Mouse (Mus musculus) liver, embryonic 14.5 days (tissue): Measurements from ENCODE around the gene Atp2b1. TPM values are rescaled to one million over a fixed set of nuclear protein-coding genes. Genes with fewer than 3 reads are reported as not detected.

Source experiments
- ATAC-seq: fragments of 200-750 bp; cut with Nextera tagmentation; 2 replicates; pipeline ENCODE4 v1.8.0; 2017; ENCODE audit warnings: moderate number of reproducible peaks, mild to moderate bottlenecking, moderate library complexity; ENCODE audit not compliant: insufficient read depth
- DNase-seq, 3 experiments: peaks; one replicate each; pipeline ENCODE4 v3.0.0-alpha.2; 2012 to 2013; ENCODE audit warnings: low read depth in 3 of 3, low spot score in 3 of 3
- H3K27ac ChIP-seq: fragments of 300-500 bp; sonication (generic); 2 replicates; pipeline ENCODE4 v1.5.1; 2014; ENCODE audit warnings: moderate library complexity, mild to moderate bottlenecking, control low read depth, inconsistent platforms
- H3K27me3 ChIP-seq: fragments of 300-500 bp; sonication (generic); 2 replicates; pipeline ENCODE4 v1.6.1; 2014; ENCODE audit warnings: mild to moderate bottlenecking, low read length, moderate library complexity; ENCODE audit not compliant: control insufficient read depth, insufficient read depth
- H3K36me3 ChIP-seq: fragments of 300-500 bp; sonication (generic); replicated peaks from 2 replicates; pipeline ENCODE4 v1.6.1; 2014; ENCODE audit warnings: low read depth; ENCODE audit not compliant: control insufficient read depth, insufficient read depth
- H3K4me1 ChIP-seq, 2 experiments: fragments of 200-500 bp in 1 of 2; fragments of 300-500 bp in 1 of 2; sonication (generic) in 1 of 2; replicated peaks; 2 replicates each; pipeline ENCODE4 v1.6.1; 2012 to 2014; ENCODE audit warnings: antibody characterized with exemption in 1 of 2, inconsistent platforms in 1 of 2, low read length in 1 of 2; ENCODE audit not compliant: control insufficient read depth in 2 of 2, insufficient read depth in 2 of 2
- H3K4me2 ChIP-seq: fragments of 300-500 bp; sonication (generic); 2 replicates; pipeline ENCODE4 v1.6.1; 2014; ENCODE audit warnings: low read depth, mild to moderate bottlenecking, control low read depth, moderate library complexity
- H3K4me3 ChIP-seq, 2 experiments: fragments of 200-500 bp in 1 of 2; fragments of 300-500 bp in 1 of 2; sonication (generic) in 1 of 2; 2 replicates each; pipeline ENCODE4 v1.5.1; 2012 to 2014; ENCODE audit warnings: low read depth in 2 of 2, low read length in 2 of 2, mild to moderate bottlenecking in 2 of 2, control low read depth in 1 of 2, inconsistent platforms in 1 of 2, moderate library complexity in 1 of 2; ENCODE audit not compliant: insufficient read depth in 1 of 2
- H3K9ac ChIP-seq: fragments of 300-500 bp; sonication (generic); replicated peaks from 2 replicates; pipeline ENCODE4 v1.6.1; 2014; ENCODE audit warnings: mild to moderate bottlenecking, control low read depth, moderate library complexity
- H3K9me3 ChIP-seq: fragments of 300-500 bp; sonication (generic); 2 replicates; pipeline ENCODE4 v1.6.1; 2016; ENCODE audit warnings: low read length, mixed read lengths; ENCODE audit not compliant: control insufficient read depth
- CTCF ChIP-seq: IDR thresholded peaks from 2 replicates; pipeline ENCODE4 v1.5.1; 2016; ENCODE audit warnings: antibody characterized with exemption, low read depth, control low read depth
- EP300 ChIP-seq: IDR thresholded peaks from 2 replicates; pipeline ENCODE4 v1.6.1; 2016; ENCODE audit warnings: antibody characterized with exemption, low read depth
- WGBS: fragments of 180-500 bp; shearing (Covaris S2); extraction: QIAGEN DNeasy Blood & Tissue Kit; methylation state at CpG from one replicate; pipeline ENCODE4 v1.1.7; 2014; ENCODE audit not compliant: insufficient replicate concordance; 5-methylcytosine and 5-hydroxymethylcytosine counted together
- polyA plus RNA-seq, 2 experiments: library from polyadenylated mRNA; depleted of rRNA in 1 of 2; stranded (reverse) in 1 of 2; unstranded in 1 of 2; fragments of >200 nt; fragmentation: Nextera tagmentation in 1 of 2; extraction: Ambion mirVana in 1 of 2; gene quantifications; 2 replicates each; pipeline versions ENCODE4 v1.2.1 to v1.2.3; 2012 to 2014

Gene Atp2b1
- polyA plus RNA-seq (2012; rRNA removed): 5.2 and 7.4 TPM in 2 replicates
- 27.6 and 29.0 TPM in 2 replicates for polyA plus RNA-seq (2014; fragmentation: Nextera tagmentation; extraction: Ambion mirVana)

DNA sequence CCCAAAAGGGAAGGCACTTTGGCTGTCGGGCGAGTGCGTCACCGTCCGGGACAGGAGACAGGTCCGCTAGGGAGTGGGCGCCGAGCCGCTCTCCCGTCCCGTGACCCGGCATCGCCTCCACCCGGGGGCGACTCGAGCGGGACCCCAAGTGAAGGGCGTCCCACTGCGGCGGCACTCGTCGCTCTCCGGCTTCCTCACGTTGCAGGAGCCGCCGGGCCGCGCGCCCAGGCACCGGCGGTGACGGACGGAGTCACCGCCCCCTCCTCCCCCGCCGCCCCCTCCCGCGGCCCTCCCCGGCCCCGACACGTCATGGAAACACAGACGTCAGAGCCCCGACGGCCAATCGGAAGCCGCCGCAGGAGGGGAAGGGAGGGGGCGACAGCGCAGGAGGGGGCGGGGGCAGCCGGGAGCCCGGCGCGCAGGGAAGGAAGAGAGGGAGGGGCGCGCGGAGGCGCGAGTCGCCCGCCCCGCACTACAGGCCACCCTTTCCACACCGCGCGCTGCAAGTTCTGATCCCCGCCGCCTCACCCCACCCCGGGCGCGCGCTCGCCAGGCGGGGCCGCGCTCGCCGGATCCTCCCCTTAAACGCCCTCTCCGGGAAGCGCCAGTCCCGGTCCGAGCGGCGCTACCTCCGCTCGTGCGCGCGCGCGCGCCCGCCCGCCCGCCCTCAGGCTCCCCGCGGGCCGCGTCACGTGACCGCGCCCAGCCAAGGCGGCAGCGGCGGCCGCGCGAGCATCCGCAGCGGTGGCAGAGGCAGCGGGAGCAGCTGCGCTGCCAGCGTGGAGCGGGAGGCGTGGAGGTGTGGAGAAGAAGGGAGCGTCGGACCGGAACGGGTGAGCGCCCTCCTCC, at the start of gene Atp2b1:
Gene Atp2b1 (plus strand): TSS at position 446 of the 849 bp plus-strand sequence.
- Histone ChIP-seq H3K4me3 (peak within 1 kb of the TSS; percentile 85), H3K27me3 (no peaks in the 10 kb centered on the region), H3K4me2 (peak within 1 kb of the TSS; percentile 100), H3K4me1 (peaks cover 6 to 9% of the 10 kb centered on the region in 2 experiments), H3K36me3 (no peaks in the 10 kb centered on the region), H3K9me3 (no peaks in the 10 kb centered on the region), H3K27ac (peak within 1 kb of the TSS; percentile 82), H3K9ac (peak within 1 kb of the TSS; percentile 91)
- TF ChIP-seq EP300 (0 out of 2 replicates have a peak, but pooled peaks have one; percentile 6), CTCF (peak; percentile 10; the same call in 1 of the 2 replicates)
- ATAC-seq (peak; percentile 86), DNase-seq (peak; percentile 89 to 91 (median 89))
- WGBS: under 1% methylated on average over 98 of the region's 120 CpGs

DNA sequence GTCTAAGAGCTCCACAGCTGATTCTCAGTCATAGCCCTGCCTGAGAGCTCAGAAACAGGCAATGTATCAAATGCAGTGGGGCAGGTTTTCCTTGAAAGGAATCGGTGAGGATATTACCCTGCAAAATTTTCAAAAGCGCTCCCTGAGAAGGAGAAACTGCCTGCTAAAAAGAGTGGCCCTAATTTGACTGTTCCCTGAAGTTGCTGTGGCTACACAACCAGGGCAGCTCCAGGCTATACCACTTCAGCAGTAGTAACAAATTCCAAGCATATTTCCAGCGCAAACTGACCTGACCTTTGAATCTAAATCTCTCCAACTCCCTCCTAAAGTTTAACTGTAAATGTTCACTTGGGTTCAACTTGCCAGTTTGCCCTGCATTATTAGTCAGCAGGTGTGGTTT, 49.4 kb upstream of the Atp2b1 start:
- no peaks in the 10 kb centered on the region for H3K36me3 ChIP-seq
- ATAC-seq (no peak), DNase-seq (no peak)
- no peak overlapping the region for H3K9ac ChIP-seq
- no peak overlapping the region for H3K4me2 ChIP-seq
- 75% methylated on average over 3 of the region's 3 CpGs for WGBS
- no peak overlapping the region for H3K4me3 ChIP-seq
- H3K27ac ChIP-seq: no peak overlapping the region
- H3K4me1 ChIP-seq: peaks cover 14 to 16% of the 10 kb centered on the region in 2 experiments
- TF ChIP-seq EP300 (no peak), CTCF (no peak)
- no peaks in the 10 kb centered on the region for H3K27me3 ChIP-seq
- no peaks in the 10 kb centered on the region for H3K9me3 ChIP-seq

DNA sequence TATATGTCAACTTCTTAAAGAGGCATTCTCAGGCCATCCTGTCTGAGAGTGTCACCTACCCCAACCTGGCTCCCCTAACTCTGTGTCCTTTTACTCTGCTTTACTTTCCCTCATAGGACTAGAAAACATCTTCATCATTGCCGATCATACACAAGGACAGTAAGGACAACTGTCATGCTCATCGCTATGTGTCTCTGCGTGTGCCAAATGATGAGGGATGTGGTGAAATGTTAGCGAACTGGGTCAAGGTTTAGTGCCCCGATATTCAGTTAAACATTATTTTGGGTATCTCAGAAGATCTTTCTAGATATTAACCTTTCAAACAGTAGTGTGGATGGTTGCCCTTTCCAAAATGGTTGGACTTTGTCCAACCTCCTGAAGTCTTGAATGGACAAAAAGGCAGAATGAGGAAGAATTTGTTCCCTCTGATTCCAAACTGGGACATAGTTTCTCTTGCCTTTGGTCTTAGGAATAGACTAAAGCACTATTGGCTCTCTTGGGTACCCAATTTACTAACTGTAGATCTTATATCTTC, 47.3 kb upstream of the Atp2b1 start:
- Histone ChIP-seq H3K9me3 (no peaks in the 10 kb centered on the region), H3K4me3 (no peak overlapping the region), H3K4me1 (peaks cover 10 to 11% of the 10 kb centered on the region in 2 experiments), H3K9ac (no peak overlapping the region), H3K36me3 (no peaks in the 10 kb centered on the region), H3K4me2 (no peak overlapping the region), H3K27ac (no peak overlapping the region), H3K27me3 (no peaks in the 10 kb centered on the region)
- DNase-seq (no peak), ATAC-seq (no peak)
- 86% methylated on average over 5 of the region's 5 CpGs for WGBS
- TF ChIP-seq EP300: no peak
- TF ChIP-seq CTCF: no peak

DNA sequence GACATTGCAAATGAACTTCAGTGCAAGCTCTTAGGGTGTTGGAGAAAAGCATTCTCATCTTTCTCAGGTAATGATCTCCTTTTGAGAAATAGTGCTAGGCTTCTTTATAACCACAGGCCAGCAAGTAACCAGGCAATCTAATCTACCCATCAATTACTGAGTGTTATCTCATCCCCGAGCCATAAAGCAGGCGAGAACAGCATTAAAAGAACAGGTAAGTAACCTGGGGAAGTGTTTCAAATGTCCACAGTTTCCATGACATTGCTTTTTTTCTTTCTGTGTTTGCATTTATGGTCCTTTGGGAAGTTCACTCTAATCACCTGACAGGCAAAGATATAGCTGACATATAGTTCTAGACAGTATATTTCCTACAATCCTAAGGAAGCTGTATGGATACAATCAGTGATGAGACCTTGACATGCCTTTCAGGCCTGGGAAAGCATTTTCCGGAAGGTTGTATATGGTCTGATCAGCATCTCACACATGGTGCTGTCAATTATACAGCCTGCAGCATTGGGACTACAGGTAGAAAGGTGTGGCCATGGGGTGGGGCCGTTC, 45.8 kb upstream of the Atp2b1 start:
- TF ChIP-seq EP300 (no peak), CTCF (no peak)
- Histone ChIP-seq H3K27me3 (no peaks in the 10 kb centered on the region), H3K27ac (no peak overlapping the region), H3K4me2 (no peak overlapping the region), H3K4me1 (no peaks in the 10 kb centered on the region; a peak in 1 of 4 replicates), H3K9ac (no peak overlapping the region), H3K4me3 (no peak overlapping the region), H3K36me3 (no peaks in the 10 kb centered on the region), H3K9me3 (no peaks in the 10 kb centered on the region)
- ATAC-seq (no peak), DNase-seq (no peak)
- 59% methylated on average over 4 of the region's 4 CpGs for WGBS

DNA sequence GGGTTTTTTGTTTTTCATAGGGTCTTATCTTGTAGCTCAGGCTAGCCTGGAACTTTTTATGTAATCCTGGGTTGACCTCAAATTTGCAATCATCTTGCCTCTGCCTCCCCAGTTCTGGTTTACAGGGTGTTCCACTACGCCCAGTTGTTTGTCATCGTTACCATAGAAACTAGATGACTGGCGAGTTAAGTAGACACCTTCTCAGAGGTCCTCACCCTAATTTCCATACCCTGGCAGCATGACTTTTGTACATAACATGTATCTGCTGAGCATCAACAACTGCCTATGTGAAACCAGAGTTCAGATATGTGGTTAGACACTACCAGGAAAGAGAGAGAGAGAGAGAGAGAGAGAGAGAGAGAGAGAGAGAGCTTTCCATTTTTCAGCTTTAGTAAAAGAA, 36.4 kb upstream of the Atp2b1 start:
- H3K4me2 ChIP-seq: no peak overlapping the region
- no peak for TF ChIP-seq EP300
- TF ChIP-seq CTCF: no peak
- no peaks in the 10 kb centered on the region for H3K27me3 ChIP-seq
- no peak overlapping the region; the same call in 1 of the 2 replicates for H3K9ac ChIP-seq
- no peaks in the 10 kb centered on the region for H3K9me3 ChIP-seq
- WGBS: 44% methylated on average over 3 of the region's 3 CpGs
- no peak overlapping the region for H3K4me3 ChIP-seq
- H3K27ac ChIP-seq: no peak overlapping the region
- ATAC-seq: peak; percentile 54
- H3K4me1 ChIP-seq: peaks cover 19 to 31% of the 10 kb centered on the region in 2 experiments
- no peaks in the 10 kb centered on the region for H3K36me3 ChIP-seq
- peak; percentile 55 to 79 (median 56) for DNase-seq
